Mouse (Mus musculus): Measurements from ENCODE around the gene Pla2g7. TPM values are rescaled to one million over a fixed set of nuclear protein-coding genes. Genes with fewer than 3 reads are reported as not detected.

The Pla2g7 gene
- total RNA-seq, 2 experiments from 2014 or later = 7.0 to 11.5 TPM

GRCm38 (mm10) chr17:43573624-43574073, 5.8 kb downstream of the Pla2g7 start:
- ATAC-seq (replicated peaks; ENCODE audit: low FRiP score, poor library complexity, severe bottlenecking) = no peak

- ATAC-seq (replicated peaks; ENCODE audit: low FRiP score, poor library complexity, severe bottlenecking) = no peak
Measured at GRCm38 (mm10) chr17:43580456-43580855, 12.6 kb downstream of the Pla2g7 start.

GRCm38 (mm10) chr17:43581012-43581467, 13.1 kb downstream of the Pla2g7 start:
- ATAC-seq (replicated peaks; ENCODE audit: low FRiP score, poor library complexity, severe bottlenecking) = no peak

- no peak for ATAC-seq (replicated peaks; ENCODE audit: low FRiP score, poor library complexity, severe bottlenecking)
Measured at GRCm38 (mm10) chr17:43584771-43585170, 16.9 kb downstream of the Pla2g7 start.

- ATAC-seq (replicated peaks; ENCODE audit: low FRiP score, poor library complexity, severe bottlenecking) = no peak
Measured at GRCm38 (mm10) chr17:43587278-43587677, 19.4 kb downstream of the Pla2g7 start.

GRCm38 (mm10) chr17:43589750-43590149, 21.9 kb downstream of the Pla2g7 start:
- no peak for ATAC-seq (replicated peaks; ENCODE audit: low FRiP score, poor library complexity, severe bottlenecking)

GRCm38 (mm10) chr17:43590531-43590930, 22.6 kb downstream of the Pla2g7 start:
- no peak for ATAC-seq (replicated peaks; ENCODE audit: low FRiP score, poor library complexity, severe bottlenecking)

- no peak for ATAC-seq (replicated peaks; ENCODE audit: low FRiP score, poor library complexity, severe bottlenecking)
Measured at GRCm38 (mm10) chr17:43592296-43593291, 24.7 kb downstream of the Pla2g7 start.

- ATAC-seq (replicated peaks; ENCODE audit: low FRiP score, poor library complexity, severe bottlenecking) = no peak
Measured at GRCm38 (mm10) chr17:43597742-43598141, 29.8 kb downstream of the Pla2g7 start.

- ATAC-seq (replicated peaks; ENCODE audit: low FRiP score, poor library complexity, severe bottlenecking) = no peak
Measured at GRCm38 (mm10) chr17:43598706-43599105, 30.8 kb downstream of the Pla2g7 start.

GRCm38 (mm10) chr17:43606704-43607103, 38.8 kb downstream of the Pla2g7 start:
- no peak for ATAC-seq (replicated peaks; ENCODE audit: low FRiP score, poor library complexity, severe bottlenecking)

GRCm38 (mm10) chr17:43611586-43611985, 43.7 kb downstream of the Pla2g7 start:
- no peak for ATAC-seq (replicated peaks; ENCODE audit: low FRiP score, poor library complexity, severe bottlenecking)

- ATAC-seq (replicated peaks; ENCODE audit: low FRiP score, poor library complexity, severe bottlenecking) = no peak
Measured at GRCm38 (mm10) chr17:43612221-43612620, 44.3 kb downstream of the Pla2g7 start.

GRCm38 (mm10) chr17:43619156-43619555, 51.3 kb downstream of the Pla2g7 start:
- ATAC-seq (replicated peaks; ENCODE audit: low FRiP score, poor library complexity, severe bottlenecking) = no peak

GRCm38 (mm10) chr17:43622076-43622475, 54.2 kb downstream of the Pla2g7 start:
- no peak for ATAC-seq (replicated peaks; ENCODE audit: low FRiP score, poor library complexity, severe bottlenecking)

- no peak for ATAC-seq (replicated peaks; ENCODE audit: low FRiP score, poor library complexity, severe bottlenecking)
Measured at GRCm38 (mm10) chr17:43628246-43628645, 60.3 kb downstream of the Pla2g7 start.

GRCm38 (mm10) chr17:43629026-43629495, 61.2 kb downstream of the Pla2g7 start:
- ATAC-seq (replicated peaks; ENCODE audit: low FRiP score, poor library complexity, severe bottlenecking) = no peak

GRCm38 (mm10) chr17:43629496-43630426, 61.9 kb downstream of the Pla2g7 start, which contains the start of gene Tdrd6:
TSS of gene Tdrd6 (minus strand) at chr17:43630299.
- no peak for ATAC-seq (replicated peaks; ENCODE audit: low FRiP score, poor library complexity, severe bottlenecking)

- ATAC-seq (replicated peaks; ENCODE audit: low FRiP score, poor library complexity, severe bottlenecking) = no peak
Measured at GRCm38 (mm10) chr17:43630427-43630760, 62.5 kb downstream of the Pla2g7 start.

GRCm38 (mm10) chr17:43637146-43637545, 69.2 kb downstream of the Pla2g7 start:
- no peak for ATAC-seq (replicated peaks; ENCODE audit: low FRiP score, poor library complexity, severe bottlenecking)
